13 mouse cellular contexts compared by ENCODE assay signal in the genomic region with DNA sequence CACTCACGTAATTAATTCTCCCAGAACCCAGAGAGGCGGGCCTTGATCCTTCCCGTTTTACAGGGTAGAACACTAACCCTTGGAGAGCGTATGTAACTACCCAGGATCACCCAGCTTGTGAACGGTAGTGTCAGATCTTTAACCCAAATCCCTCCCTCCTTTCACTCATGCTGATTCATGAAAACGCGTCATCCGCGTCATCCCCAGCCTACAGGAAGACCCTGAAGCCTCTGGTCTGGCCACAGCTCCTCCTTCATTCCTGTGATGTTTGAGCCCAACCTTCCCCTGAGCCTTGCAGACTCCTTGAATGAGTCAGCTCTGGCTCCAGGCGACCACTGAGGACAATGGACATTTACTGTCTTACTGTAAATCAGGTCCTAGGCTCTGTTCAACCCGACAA. TPM values are rescaled to one million over a fixed set of nuclear protein-coding genes. Genes with fewer than 3 reads are reported as not detected.
A peak's percentile ranks its signal among the peaks of the same experiment; 100 is the strongest.
DNase-seq lines count a peak whose midpoint lies in the region; ATAC-seq lines count a peak whose summit lies in the region.
"Had no signal": no experiment of that assay in that cellular context is flagged by ENCODE, and none has a peak within 500 bp of the region (broad histone marks: within the 10 kb centered on the region; RNA-seq: fewer than 3 reads in every experiment).

No protein-coding gene starts in this region.

- peaks cover 36% of the 10 kb centered on the region for H3K4me1 ChIP-seq in limb, embryonic 13.5 days
- peaks cover 51% of the 10 kb centered on the region for H3K4me1 ChIP-seq in limb, embryonic 10.5 days

- H3K4me3 ChIP-seq in limb, embryonic 13.5 days = no peak overlapping the region
- no peak overlapping the region for H3K4me3 ChIP-seq in limb, embryonic 10.5 days

- no peak overlapping the region for H3K27ac ChIP-seq in limb, embryonic 13.5 days
- no peak overlapping the region for H3K27ac ChIP-seq in limb, embryonic 10.5 days
- H3K27ac ChIP-seq: hindbrain, postnatal 0 days; liver, embryonic 14.5 days had no signal

- H3K9ac ChIP-seq in limb, embryonic 13.5 days = no peak overlapping the region
- H3K9ac ChIP-seq: liver, embryonic 14.5 days had no signal

- H3K9me3 ChIP-seq in limb, embryonic 13.5 days = no peaks in the 10 kb centered on the region
- H3K9me3 ChIP-seq in limb, embryonic 10.5 days (replicated peaks) = no peaks in the 10 kb centered on the region

- no peaks in the 10 kb centered on the region for H3K36me3 ChIP-seq in limb, embryonic 13.5 days
- H3K36me3 ChIP-seq in limb, embryonic 10.5 days = no peaks in the 10 kb centered on the region

- H3K27me3 ChIP-seq in limb, embryonic 13.5 days = peaks cover 51% of the 10 kb centered on the region
- H3K27me3 ChIP-seq in limb, embryonic 10.5 days (ENCODE audit: low read depth, poor library complexity, severe bottlenecking) = peaks cover 99% of the 10 kb centered on the region

- DNase-seq in adrenal gland, adult (ENCODE audit: inconsistent age in 2 of 2, low spot score in 1 of 2) = peak; percentile 37 to 63
- DNase-seq in adrenal gland, adult 18-20 months (ENCODE audit: low spot score in 2 of 2) = no peak
- DNase-seq in limb, embryonic 10.5 days (ENCODE audit: low spot score) = no peak
- DNase-seq in thymus, postnatal 25 days = peak; percentile 40
- no peak for DNase-seq in liver
- DNase-seq in cerebellum, postnatal 36 days = no peak
- DNase-seq: B cell, adult 2 months; gastrocnemius, postnatal 36 days had no signal

- 62% methylated on average over 11 of the region's 11 CpGs for WGBS in limb, embryonic 13.5 days
- WGBS in limb, embryonic 10.5 days = 64% methylated on average over 11 of the region's 11 CpGs

- 0 out of 2 replicates have a peak, but pooled peaks have one; percentile 3 for ATAC-seq in limb, embryonic 13.5 days (ENCODE audit: low FRiP score, low read depth)
- ATAC-seq in hematopoietic stem cell, adult 5-6 weeks (replicated peaks in 1 of 2; ENCODE audit: insufficient read depth in 1 of 2, low FRiP score in 2 of 2, low TSS enrichment in 1 of 2, low read depth in 1 of 2, poor library complexity in 2 of 2, severe bottlenecking in 2 of 2) = peak; percentile 81 to 92
- ATAC-seq: hindbrain, postnatal 0 days; midbrain, embryonic 16.5 days had no signal

- H3K4me2 ChIP-seq in limb, embryonic 13.5 days (replicated peaks) = no peak overlapping the region

RNA-seq across cellular contexts. Expression of gene Tle3, which starts 49.8 kb away (rescaled TPM):
- total RNA-seq in adrenal gland, adult 18-20 months (2021) = 100 to 1,000 TPM; 104 to 148 TPM
- polyA plus RNA-seq in limb, embryonic 13.5 days (2015; fragmentation: Nextera tagmentation; extraction: Ambion mirVana) = 50.1 and 50.6 TPM in 2 replicates
- polyA plus RNA-seq in limb, embryonic 10.5 days (2016; fragmentation: Nextera tagmentation; extraction: Ambion mirVana) = 53.4 and 55.7 TPM in 2 replicates
- 44.5 and 105 TPM in 2 replicates for total RNA-seq in hematopoietic stem cell, adult 5-6 weeks (2017)

Comparison
In these comparisons a context has a peak if more than half of its experiments do, and no peak if none do; other contexts are left out.
1. DNase-seq: peak in adrenal gland, adult (2 of 2) and thymus, postnatal 25 days (single experiment); none in adrenal gland, adult 18-20 months (0 of 2), limb, embryonic 10.5 days (single experiment), liver (single experiment) and cerebellum, postnatal 36 days (0 of 2).